Mouse (Mus musculus): ENCODE results near the gene Gm49711.

DNA sequence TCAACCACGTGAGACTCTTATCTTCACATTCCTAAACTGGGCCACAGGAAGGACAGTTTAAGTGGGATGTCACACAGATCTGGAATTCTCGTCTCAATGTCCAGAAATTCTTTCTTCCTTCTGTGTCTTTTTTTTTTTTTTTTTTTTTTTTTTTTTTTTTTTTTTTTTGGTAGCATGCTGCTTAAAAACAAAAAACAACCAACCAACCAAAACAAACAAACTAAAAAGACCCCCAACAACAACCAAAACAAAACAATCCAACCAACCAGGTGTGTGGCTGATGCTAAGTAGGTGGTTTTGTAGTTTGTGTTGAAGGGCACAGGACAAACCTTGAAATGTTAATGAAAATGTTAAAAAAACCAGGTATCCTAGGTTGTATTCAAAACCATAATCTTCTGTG lies 1.4 kb upstream of the Gm49711 start:
- TF ChIP-seq CTCF (IDR thresholded peaks at IDR 0.05; ENCODE audit: low read depth), result no peak
- no peak for TF ChIP-seq EP300 (optimal IDR thresholded peaks at IDR 0.05)
